In the genomic region with DNA sequence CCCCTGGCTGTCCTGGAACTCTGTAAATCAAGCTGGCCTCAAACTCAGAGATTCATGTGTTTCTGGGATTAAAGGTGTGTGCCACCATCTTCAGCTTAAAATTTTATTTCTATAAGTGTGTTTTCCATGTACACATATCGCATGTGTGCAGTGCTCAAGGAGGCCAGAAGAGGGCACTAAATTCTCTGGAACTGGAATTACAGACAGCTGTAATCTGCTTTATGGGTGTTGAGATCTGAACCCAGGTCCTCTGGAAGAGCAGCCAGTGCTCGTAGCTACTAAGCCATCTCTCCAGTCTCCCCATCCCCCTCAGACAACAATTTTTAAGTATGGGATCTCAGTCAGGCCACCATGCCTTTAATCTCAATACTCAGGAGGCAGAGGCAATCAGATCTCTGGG, we compare ENCODE assay signal across 9 mouse cellular contexts. TPM values are rescaled to one million over a fixed set of nuclear protein-coding genes. Genes with fewer than 3 reads are reported as not detected.
DNase-seq lines count a peak whose midpoint lies in the region; ATAC-seq and TF ChIP-seq lines count a peak whose summit lies in the region.
"Had no signal": no experiment of that assay in that cellular context is flagged by ENCODE, and none has a peak within 500 bp of the region (broad histone marks: within the 10 kb centered on the region; RNA-seq: fewer than 3 reads in every experiment).

No protein-coding gene starts in this region.

- H3K27me3 ChIP-seq in intestine, postnatal 0 days (replicated peaks; ENCODE audit: control insufficient read depth, insufficient read depth, low read length): no peaks in the 10 kb centered on the region
- no peaks in the 10 kb centered on the region for H3K27me3 ChIP-seq in intestine, embryonic 16.5 days (replicated peaks; ENCODE audit: control insufficient read depth, insufficient read depth, low read length)
- H3K27me3 ChIP-seq in midbrain, embryonic 11.5 days (ENCODE audit: control insufficient read depth, insufficient read depth, low read length): no peaks in the 10 kb centered on the region
- H3K27me3 ChIP-seq: lung, embryonic 15.5 days had no signal

- TF ChIP-seq CTCF in intestine, postnatal 0 days (IDR thresholded peaks at IDR 0.05; ENCODE audit: low read depth): peak; percentile 63

- ATAC-seq in intestine, postnatal 0 days: no peak
- ATAC-seq in intestine, embryonic 16.5 days: no peak
- peak; percentile 50; the same call in 1 of the 2 replicates for ATAC-seq in common myeloid progenitor, adult 5-6 weeks (replicated peaks; ENCODE audit: low read depth, poor library complexity, severe bottlenecking)
- no peak for ATAC-seq in midbrain, embryonic 11.5 days (ENCODE audit: low FRiP score)

- H3K27ac ChIP-seq in intestine, postnatal 0 days (ENCODE audit: low read depth, low read length): no peak overlapping the region
- no peak overlapping the region for H3K27ac ChIP-seq in intestine, embryonic 16.5 days (ENCODE audit: low read length)
- H3K27ac ChIP-seq in midbrain, embryonic 11.5 days (ENCODE audit: low read depth, low read length): no peak overlapping the region
- H3K27ac ChIP-seq: lung, embryonic 15.5 days had no signal

- H3K9me3 ChIP-seq in intestine, postnatal 0 days (ENCODE audit: control insufficient read depth): no peaks in the 10 kb centered on the region
- no peaks in the 10 kb centered on the region for H3K9me3 ChIP-seq in intestine, embryonic 16.5 days (ENCODE audit: control insufficient read depth, low read length)
- H3K9me3 ChIP-seq in midbrain, embryonic 11.5 days (ENCODE audit: control insufficient read depth, low read length): no peaks in the 10 kb centered on the region
- H3K9me3 ChIP-seq: lung, embryonic 15.5 days had no signal

- no peaks in the 10 kb centered on the region for H3K4me1 ChIP-seq in intestine, postnatal 0 days (replicated peaks; ENCODE audit: control insufficient read depth, insufficient read depth, low read length)
- H3K4me1 ChIP-seq in intestine, embryonic 16.5 days (ENCODE audit: control insufficient read depth, insufficient read depth, low read length): no peaks in the 10 kb centered on the region
- H3K4me1 ChIP-seq in midbrain, embryonic 11.5 days (ENCODE audit: control insufficient read depth, insufficient read depth, low read length): no peaks in the 10 kb centered on the region
- H3K4me1 ChIP-seq: lung, embryonic 15.5 days had no signal

- no peaks in the 10 kb centered on the region for H3K36me3 ChIP-seq in intestine, postnatal 0 days (ENCODE audit: control insufficient read depth, insufficient read depth)
- no peaks in the 10 kb centered on the region for H3K36me3 ChIP-seq in intestine, embryonic 16.5 days (ENCODE audit: control insufficient read depth, insufficient read depth, low read length)
- H3K36me3 ChIP-seq in midbrain, embryonic 11.5 days (ENCODE audit: control insufficient read depth, insufficient read depth, low read length): no peaks in the 10 kb centered on the region
- H3K36me3 ChIP-seq: lung, embryonic 15.5 days had no signal

- H3K4me2 ChIP-seq in intestine, postnatal 0 days (replicated peaks; ENCODE audit: low read depth): no peak overlapping the region
- no peak overlapping the region for H3K4me2 ChIP-seq in intestine, embryonic 16.5 days (ENCODE audit: low read depth, low read length)
- no peak overlapping the region for H3K4me2 ChIP-seq in midbrain, embryonic 11.5 days
- H3K4me2 ChIP-seq: lung, embryonic 15.5 days had no signal

- WGBS in intestine, postnatal 0 days: 93% methylated on average over 2 of the region's 2 CpGs
- WGBS in intestine, embryonic 16.5 days: 96% methylated on average over 2 of the region's 2 CpGs
- WGBS in midbrain, embryonic 11.5 days: 88% methylated on average over 2 of the region's 2 CpGs

- no peak overlapping the region for H3K4me3 ChIP-seq in intestine, postnatal 0 days (ENCODE audit: low read depth, low read length)
- no peak overlapping the region for H3K4me3 ChIP-seq in intestine, embryonic 16.5 days (ENCODE audit: low read length)
- H3K4me3 ChIP-seq in midbrain, embryonic 11.5 days (ENCODE audit: low read depth, low read length): no peak overlapping the region
- H3K4me3 ChIP-seq: lung, embryonic 15.5 days had no signal

- DNase-seq in CD8-positive naive resting alpha-beta T cell, adult 2 months (ENCODE audit: low read depth in 2 of 2, low spot score in 2 of 2): peak; percentile 60 to 73
- peak; percentile 51 for DNase-seq in retina, embryonic 14.5 days (ENCODE audit: low spot score)
- DNase-seq in cerebellum, adult 8-10 months: no peak
- DNase-seq in midbrain, embryonic 11.5 days (ENCODE audit: low spot score, missing footprints): no peak
- DNase-seq in yolk sac, embryonic 10.5 days (ENCODE audit: low spot score): no peak

- no peak overlapping the region for H3K9ac ChIP-seq in intestine, postnatal 0 days (ENCODE audit: low read depth, low read length)
- no peak overlapping the region for H3K9ac ChIP-seq in intestine, embryonic 16.5 days (ENCODE audit: low read depth, low read length)
- H3K9ac ChIP-seq in midbrain, embryonic 11.5 days (ENCODE audit: low read length): no peak overlapping the region
- H3K9ac ChIP-seq: lung, embryonic 15.5 days had no signal

RNA-seq across cellular contexts. Expression of gene Hdac1, which starts 6.8 kb away (rescaled TPM):
- polyA plus RNA-seq in intestine, postnatal 0 days (2015; fragmentation: Nextera tagmentation; extraction: Ambion mirVana): 89.9 and 91.7 TPM in 2 replicates
- 196 and 207 TPM in 2 replicates for polyA plus RNA-seq in intestine, embryonic 16.5 days (2015; fragmentation: Nextera tagmentation; extraction: Ambion mirVana)
- 75.8 and 103 TPM in 2 replicates for total RNA-seq in common myeloid progenitor, adult 5-6 weeks (2017)
- 225 and 234 TPM in 2 replicates for polyA plus RNA-seq in midbrain, embryonic 11.5 days (2014; fragmentation: Nextera tagmentation; extraction: Ambion mirVana)

RNA-seq across cellular contexts. Expression of gene Lck, which starts 24.1 kb away (rescaled TPM):
- polyA plus RNA-seq in intestine, postnatal 0 days (2015; fragmentation: Nextera tagmentation; extraction: Ambion mirVana): 3.0 and 3.1 TPM in 2 replicates
- 6.1 and 7.9 TPM in 2 replicates for polyA plus RNA-seq in intestine, embryonic 16.5 days (2015; fragmentation: Nextera tagmentation; extraction: Ambion mirVana)
- 8.1 and 17.5 TPM in 2 replicates for total RNA-seq in common myeloid progenitor, adult 5-6 weeks (2017)
- 4.5 and 5.3 TPM in 2 replicates for polyA plus RNA-seq in midbrain, embryonic 11.5 days (2014; fragmentation: Nextera tagmentation; extraction: Ambion mirVana)

RNA-seq across cellular contexts. Expression of gene Fam167b, which starts 29.0 kb away (rescaled TPM):
- 1.4 and 1.7 TPM in 2 replicates for polyA plus RNA-seq in intestine, postnatal 0 days (2015; fragmentation: Nextera tagmentation; extraction: Ambion mirVana)
- polyA plus RNA-seq in intestine, embryonic 16.5 days (2015; fragmentation: Nextera tagmentation; extraction: Ambion mirVana): 2.3 and 2.4 TPM in 2 replicates
- total RNA-seq in common myeloid progenitor, adult 5-6 weeks (2017): not detected in 2 replicates
- polyA plus RNA-seq in midbrain, embryonic 11.5 days (2014; fragmentation: Nextera tagmentation; extraction: Ambion mirVana): 0.19 and 0.46 TPM in 2 replicates

RNA-seq across cellular contexts. Expression of gene Marcksl1, which starts 35.9 kb away (rescaled TPM):
- 126 and 142 TPM in 2 replicates for polyA plus RNA-seq in intestine, postnatal 0 days (2015; fragmentation: Nextera tagmentation; extraction: Ambion mirVana)
- polyA plus RNA-seq in intestine, embryonic 16.5 days (2015; fragmentation: Nextera tagmentation; extraction: Ambion mirVana): 289 and 312 TPM in 2 replicates
- 80.7 and 93.1 TPM in 2 replicates for total RNA-seq in common myeloid progenitor, adult 5-6 weeks (2017)
- 1,816 and 1,974 TPM in 2 replicates for polyA plus RNA-seq in midbrain, embryonic 11.5 days (2014; fragmentation: Nextera tagmentation; extraction: Ambion mirVana)

RNA-seq across cellular contexts. Expression of gene Eif3i, which starts 51.1 kb away (rescaled TPM):
- polyA plus RNA-seq in intestine, postnatal 0 days (2015; fragmentation: Nextera tagmentation; extraction: Ambion mirVana): 139 and 144 TPM in 2 replicates
- polyA plus RNA-seq in intestine, embryonic 16.5 days (2015; fragmentation: Nextera tagmentation; extraction: Ambion mirVana): 255 and 274 TPM in 2 replicates
- total RNA-seq in common myeloid progenitor, adult 5-6 weeks (2017): 256 and 262 TPM in 2 replicates
- polyA plus RNA-seq in midbrain, embryonic 11.5 days (2014; fragmentation: Nextera tagmentation; extraction: Ambion mirVana): 251 and 259 TPM in 2 replicates

Comparison
In these comparisons a context has a peak if more than half of its experiments do, and no peak if none do; other contexts are left out.
1. DNase-seq: peak in CD8-positive naive resting alpha-beta T cell, adult 2 months (2 of 2) and retina, embryonic 14.5 days (single experiment); none in cerebellum, adult 8-10 months (single experiment), midbrain, embryonic 11.5 days (single experiment) and yolk sac, embryonic 10.5 days (single experiment).